Mouse (Mus musculus): ENCODE data around the gene Gfod1.
A peak's percentile ranks its signal among the peaks of the same experiment; 100 is the strongest.

Gene Gfod1

GRCm38 (mm10) chr13:43299171-43299570 is 4.8 kb downstream of the Gfod1 start:
- no peak for DNase-seq (ENCODE audit: low spot score)

GRCm38 (mm10) chr13:43297526-43297925 is 6.4 kb downstream of the Gfod1 start:
- DNase-seq (ENCODE audit: low spot score): no peak

GRCm38 (mm10) chr13:43296140-43296805 is 7.7 kb downstream of the Gfod1 start:
- DNase-seq (ENCODE audit: low spot score): no peak

- no peak for DNase-seq (ENCODE audit: low spot score)
Measured at GRCm38 (mm10) chr13:43295684-43296083, 8.3 kb downstream of the Gfod1 start.

GRCm38 (mm10) chr13:43294957-43295590 is 8.9 kb downstream of the Gfod1 start:
- DNase-seq (ENCODE audit: low spot score): no peak

- no peak for DNase-seq (ENCODE audit: low spot score)
Measured at GRCm38 (mm10) chr13:43292892-43293291, 11.1 kb downstream of the Gfod1 start.

- peak; percentile 15 for DNase-seq (ENCODE audit: low spot score)
Measured at GRCm38 (mm10) chr13:43289076-43289475, 14.9 kb downstream of the Gfod1 start.

GRCm38 (mm10) chr13:43288444-43288843 is 15.5 kb downstream of the Gfod1 start:
- no peak for DNase-seq (ENCODE audit: low spot score)

GRCm38 (mm10) chr13:43288026-43288425 is 15.9 kb downstream of the Gfod1 start:
- no peak for DNase-seq (ENCODE audit: low spot score)

- DNase-seq (ENCODE audit: low spot score): no peak
Measured at GRCm38 (mm10) chr13:43286836-43287235, 17.1 kb downstream of the Gfod1 start.

- DNase-seq (ENCODE audit: low spot score): peak; percentile 67
Measured at GRCm38 (mm10) chr13:43284711-43285151, 19.2 kb downstream of the Gfod1 start.

- no peak for DNase-seq (ENCODE audit: low spot score)
Measured at GRCm38 (mm10) chr13:43273906-43274305, 30.1 kb downstream of the Gfod1 start.

- DNase-seq (ENCODE audit: low spot score): no peak
Measured at GRCm38 (mm10) chr13:43272303-43273135, 31.5 kb downstream of the Gfod1 start.

- DNase-seq (ENCODE audit: low spot score): no peak
Measured at GRCm38 (mm10) chr13:43271481-43271880, 32.5 kb downstream of the Gfod1 start.

- DNase-seq (ENCODE audit: low spot score): no peak
Measured at GRCm38 (mm10) chr13:43270220-43270597, 33.8 kb downstream of the Gfod1 start.

- DNase-seq (ENCODE audit: low spot score): no peak
Measured at GRCm38 (mm10) chr13:43269460-43270219, 34.3 kb downstream of the Gfod1 start.

GRCm38 (mm10) chr13:43268539-43269327 is 35.2 kb downstream of the Gfod1 start:
- no peak for DNase-seq (ENCODE audit: low spot score)

GRCm38 (mm10) chr13:43267902-43268301 is 36.1 kb downstream of the Gfod1 start:
- no peak for DNase-seq (ENCODE audit: low spot score)

GRCm38 (mm10) chr13:43267216-43267615 is 36.8 kb downstream of the Gfod1 start:
- DNase-seq (ENCODE audit: low spot score): no peak

- no peak for DNase-seq (ENCODE audit: low spot score)
Measured at GRCm38 (mm10) chr13:43266333-43266732, 37.6 kb downstream of the Gfod1 start.

- no peak for DNase-seq (ENCODE audit: low spot score)
Measured at GRCm38 (mm10) chr13:43265116-43265515, 38.9 kb downstream of the Gfod1 start.
